Mouse (Mus musculus): ENCODE data around the gene Rnpepl1. TPM values are rescaled to one million over a fixed set of nuclear protein-coding genes. Genes with fewer than 3 reads are reported as not detected.

Rnpepl1 gene
- polyA plus RNA-seq, 1 experiment, result 87.3 TPM

DNA sequence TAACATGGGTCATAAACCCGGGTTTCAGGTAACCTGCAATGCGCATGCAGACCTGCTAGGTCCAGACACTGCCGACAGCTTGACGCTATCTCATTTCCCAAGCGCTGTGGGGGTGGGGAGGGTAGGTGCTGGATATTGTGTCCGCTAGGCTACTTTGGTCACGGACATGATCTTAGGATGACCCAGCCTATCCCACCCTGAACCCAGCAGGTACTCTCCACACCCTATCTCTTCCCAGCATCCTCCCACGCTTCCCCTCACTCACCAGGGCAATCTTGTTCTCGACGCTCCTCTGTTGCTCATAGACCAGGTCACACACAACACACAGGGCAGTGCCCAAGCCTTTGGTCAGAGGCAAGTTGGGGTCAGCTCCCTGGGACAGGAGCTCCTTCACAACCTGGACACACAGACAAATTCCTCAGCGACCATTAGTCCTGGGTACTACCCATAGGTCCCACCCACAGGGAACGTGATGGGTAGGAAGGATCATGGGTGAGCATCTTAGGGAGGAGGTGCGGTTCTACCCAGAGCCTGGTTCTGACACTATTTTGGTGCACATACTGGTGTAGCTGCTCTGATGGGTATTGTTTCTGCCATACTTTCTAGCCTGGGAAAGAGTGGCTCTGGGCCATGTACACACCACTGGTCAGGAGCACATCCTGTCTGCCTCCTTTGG, 32.4 kb upstream of the Rnpepl1 start:
- TF ChIP-seq CTCF (IDR thresholded peaks at IDR 0.05; ENCODE audit: low read depth, low read length), result no peak
- no peak for TF ChIP-seq POLR2A (IDR thresholded peaks at IDR 0.05; ENCODE audit: borderline replicate concordance, low read depth, low read length)
- H3K4me3 ChIP-seq (ENCODE audit: insufficient read depth, low read length), result no peak overlapping the region
- no peaks in the 10 kb centered on the region for H3K4me1 ChIP-seq (ENCODE audit: control insufficient read depth, insufficient read depth, low read length)
- no peak overlapping the region for H3K27ac ChIP-seq (ENCODE audit: insufficient read depth, low read depth, low read length)

GRCm38 (mm10) chr1:92879266-92879665, 31.3 kb upstream of the Rnpepl1 start:
- Histone ChIP-seq H3K4me1 (ENCODE audit: control insufficient read depth, insufficient read depth, low read length) (no peaks in the 10 kb centered on the region), H3K27ac (ENCODE audit: insufficient read depth, low read depth, low read length) (no peak overlapping the region), H3K4me3 (ENCODE audit: insufficient read depth, low read length) (no peak overlapping the region)
- TF ChIP-seq POLR2A (IDR thresholded peaks at IDR 0.05; ENCODE audit: borderline replicate concordance, low read depth, low read length), result no peak

- TF ChIP-seq CTCF (IDR thresholded peaks at IDR 0.05; ENCODE audit: low read depth, low read length), result no peak
- TF ChIP-seq POLR2A (IDR thresholded peaks at IDR 0.05; ENCODE audit: borderline replicate concordance, low read depth, low read length), result no peak
Measured at GRCm38 (mm10) chr1:92880101-92880500, 30.5 kb upstream of the Rnpepl1 start.

GRCm38 (mm10) chr1:92881982-92882381, 28.6 kb upstream of the Rnpepl1 start:
- Histone ChIP-seq H3K27ac (ENCODE audit: insufficient read depth, low read depth, low read length) (no peak overlapping the region), H3K4me1 (ENCODE audit: control insufficient read depth, insufficient read depth, low read length) (no peaks in the 10 kb centered on the region), H3K4me3 (ENCODE audit: insufficient read depth, low read length) (no peak overlapping the region)
- TF ChIP-seq CTCF (IDR thresholded peaks at IDR 0.05; ENCODE audit: low read depth, low read length) (no peak), POLR2A (IDR thresholded peaks at IDR 0.05; ENCODE audit: borderline replicate concordance, low read depth, low read length) (no peak)

More at GRCm38 (mm10) chr1:92880101-92880500, 30.5 kb upstream of the Rnpepl1 start:
- H3K4me3 ChIP-seq (ENCODE audit: insufficient read depth, low read length), result no peak overlapping the region
- no peak overlapping the region for H3K27ac ChIP-seq (ENCODE audit: insufficient read depth, low read depth, low read length)
- no peaks in the 10 kb centered on the region for H3K4me1 ChIP-seq (ENCODE audit: control insufficient read depth, insufficient read depth, low read length)

DNA sequence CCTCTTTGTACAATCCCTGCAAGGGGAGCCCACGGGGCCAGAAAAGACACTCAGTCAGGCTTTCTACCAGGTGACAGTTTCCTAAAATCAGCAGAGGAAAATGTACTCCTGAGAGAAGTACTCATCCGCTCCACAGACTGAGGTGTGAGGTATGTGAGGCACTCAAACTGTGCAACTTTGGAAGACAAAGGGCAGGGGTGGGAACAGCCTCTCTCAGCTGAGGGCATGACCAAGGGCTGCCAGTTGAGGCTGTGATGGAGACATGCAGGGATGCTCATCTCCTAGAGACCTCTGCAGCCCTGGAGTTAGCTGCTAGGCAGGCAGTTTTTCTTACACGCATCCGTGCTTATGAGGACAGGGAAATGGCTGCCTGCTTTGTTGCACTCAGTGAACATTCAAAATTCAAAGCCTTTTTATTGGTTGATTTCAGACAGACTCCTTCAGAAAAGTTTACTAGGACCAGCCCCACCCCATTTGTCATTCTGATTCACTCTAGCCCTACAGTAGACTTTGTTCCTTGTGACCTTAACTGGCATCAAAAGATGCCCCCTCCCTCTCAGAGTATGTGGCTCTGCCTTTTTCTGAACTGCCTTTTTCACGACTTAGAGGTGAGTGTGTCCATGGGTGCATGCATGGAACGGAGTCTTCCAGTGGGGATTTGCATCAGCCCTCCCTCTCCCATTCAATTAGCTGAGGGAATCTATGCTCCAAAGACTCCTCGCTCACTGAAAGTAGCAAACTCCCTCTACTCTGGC, 21.5 kb upstream of the Rnpepl1 start:
- no peak overlapping the region for H3K27ac ChIP-seq (ENCODE audit: insufficient read depth, low read depth, low read length)
- H3K4me3 ChIP-seq (ENCODE audit: insufficient read depth, low read length), result no peak overlapping the region
- H3K4me1 ChIP-seq (ENCODE audit: control insufficient read depth, insufficient read depth, low read length), result no peaks in the 10 kb centered on the region
- TF ChIP-seq CTCF (IDR thresholded peaks at IDR 0.05; ENCODE audit: low read depth, low read length) (no peak), POLR2A (IDR thresholded peaks at IDR 0.05; ENCODE audit: borderline replicate concordance, low read depth, low read length) (no peak)

- TF ChIP-seq POLR2A (IDR thresholded peaks at IDR 0.05; ENCODE audit: borderline replicate concordance, low read depth, low read length) (no peak), CTCF (IDR thresholded peaks at IDR 0.05; ENCODE audit: low read depth, low read length) (no peak)
- Histone ChIP-seq H3K27ac (ENCODE audit: insufficient read depth, low read depth, low read length) (no peak overlapping the region), H3K4me1 (ENCODE audit: control insufficient read depth, insufficient read depth, low read length) (no peaks in the 10 kb centered on the region), H3K4me3 (ENCODE audit: insufficient read depth, low read length) (no peak overlapping the region)
Measured at GRCm38 (mm10) chr1:92892791-92893190, 17.8 kb upstream of the Rnpepl1 start.

- Histone ChIP-seq H3K27ac (ENCODE audit: insufficient read depth, low read depth, low read length) (no peak overlapping the region), H3K4me3 (ENCODE audit: insufficient read depth, low read length) (no peak overlapping the region), H3K4me1 (ENCODE audit: control insufficient read depth, insufficient read depth, low read length) (no peaks in the 10 kb centered on the region)
- TF ChIP-seq CTCF (IDR thresholded peaks at IDR 0.05; ENCODE audit: low read depth, low read length) (no peak), POLR2A (IDR thresholded peaks at IDR 0.05; ENCODE audit: borderline replicate concordance, low read depth, low read length) (no peak)
Measured at GRCm38 (mm10) chr1:92893896-92894295, 16.7 kb upstream of the Rnpepl1 start.

GRCm38 (mm10) chr1:92895089-92895488, 15.5 kb upstream of the Rnpepl1 start:
- peak; percentile 85 for TF ChIP-seq CTCF (IDR thresholded peaks at IDR 0.05; ENCODE audit: low read depth, low read length)
- TF ChIP-seq POLR2A (IDR thresholded peaks at IDR 0.05; ENCODE audit: borderline replicate concordance, low read depth, low read length), result no peak
- no peaks in the 10 kb centered on the region for H3K4me1 ChIP-seq (ENCODE audit: control insufficient read depth, insufficient read depth, low read length)
- H3K27ac ChIP-seq (ENCODE audit: insufficient read depth, low read depth, low read length), result no peak overlapping the region
- H3K4me3 ChIP-seq (ENCODE audit: insufficient read depth, low read length), result no peak overlapping the region

DNA sequence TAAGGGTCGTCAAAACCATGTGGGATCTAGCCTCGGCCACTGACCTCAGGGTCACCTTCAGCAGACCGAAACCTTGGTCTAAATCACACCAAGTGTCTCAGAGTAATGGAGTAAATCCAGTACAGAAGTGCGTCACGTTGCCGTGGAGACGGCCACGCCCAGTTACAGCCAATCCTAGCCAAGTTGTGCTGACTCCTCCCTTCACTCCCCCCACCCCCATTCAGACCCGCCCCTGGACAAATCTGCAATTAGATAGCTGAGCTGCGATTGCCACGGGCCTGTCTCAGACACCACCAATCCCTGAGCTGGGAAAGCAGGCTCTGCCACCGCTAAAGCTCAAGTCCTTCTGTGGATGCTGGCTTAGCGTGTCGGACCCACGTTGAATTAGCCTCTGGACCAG, 7.8 kb upstream of the Rnpepl1 start, which contains the start of gene Ankmy1:
TSS of gene Ankmy1 (minus strand) at position 121 of the 400 bp plus-strand sequence.
- Histone ChIP-seq H3K4me3 (ENCODE audit: insufficient read depth, low read length) (no peak within 1 kb of the TSS), H3K27ac (ENCODE audit: insufficient read depth, low read depth, low read length) (no peak within 1 kb of the TSS)
- TF ChIP-seq POLR2A (IDR thresholded peaks at IDR 0.05; ENCODE audit: borderline replicate concordance, low read depth, low read length) (no peak), CTCF (IDR thresholded peaks at IDR 0.05; ENCODE audit: low read depth, low read length) (no peak)

DNA sequence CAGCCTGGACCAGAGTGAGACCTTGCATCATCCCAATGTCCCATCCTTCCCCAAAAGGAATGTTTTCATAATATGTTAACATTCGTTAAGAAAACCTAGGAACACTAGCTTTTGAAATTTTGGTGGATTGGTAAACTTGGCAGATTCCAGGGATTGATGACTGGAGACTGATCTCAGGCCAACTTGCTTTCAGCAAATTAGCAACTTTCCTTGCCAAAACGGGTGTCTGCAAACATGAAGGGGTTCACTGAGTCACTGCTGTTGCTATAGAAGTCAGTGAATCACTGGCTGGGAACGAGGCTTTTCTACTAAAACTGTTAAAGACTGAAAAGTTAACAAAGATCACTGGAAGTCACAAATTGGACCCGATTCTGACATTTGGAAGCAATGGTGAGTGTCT, 7.0 kb upstream of the Rnpepl1 start:
- H3K4me1 ChIP-seq (ENCODE audit: control insufficient read depth, insufficient read depth, low read length), result peaks cover 17% of the 10 kb centered on the region
- H3K4me3 ChIP-seq (ENCODE audit: insufficient read depth, low read length), result no peak overlapping the region
- TF ChIP-seq CTCF (IDR thresholded peaks at IDR 0.05; ENCODE audit: low read depth, low read length), result no peak
- TF ChIP-seq POLR2A (IDR thresholded peaks at IDR 0.05; ENCODE audit: borderline replicate concordance, low read depth, low read length), result no peak
- no peak overlapping the region for H3K27ac ChIP-seq (ENCODE audit: insufficient read depth, low read depth, low read length)

More for the DNA sequence above, 7.8 kb upstream of the Rnpepl1 start, which contains the start of gene Ankmy1:
- H3K4me1 ChIP-seq (ENCODE audit: control insufficient read depth, insufficient read depth, low read length), result peaks cover 13% of the 10 kb centered on the region
